Mouse (Mus musculus) c-Kit-positive CD71-positive TER-119-negative erythroid progenitor cells, embryonic 14.5 days (primary cell): ENCODE data around the gene Abhd2.

Experiments used
- DNase-seq: peaks from one replicate; pipeline ENCODE4 v3.0.0-alpha.2; 2013; ENCODE audit warnings: low read depth

Abhd2 gene

DNA sequence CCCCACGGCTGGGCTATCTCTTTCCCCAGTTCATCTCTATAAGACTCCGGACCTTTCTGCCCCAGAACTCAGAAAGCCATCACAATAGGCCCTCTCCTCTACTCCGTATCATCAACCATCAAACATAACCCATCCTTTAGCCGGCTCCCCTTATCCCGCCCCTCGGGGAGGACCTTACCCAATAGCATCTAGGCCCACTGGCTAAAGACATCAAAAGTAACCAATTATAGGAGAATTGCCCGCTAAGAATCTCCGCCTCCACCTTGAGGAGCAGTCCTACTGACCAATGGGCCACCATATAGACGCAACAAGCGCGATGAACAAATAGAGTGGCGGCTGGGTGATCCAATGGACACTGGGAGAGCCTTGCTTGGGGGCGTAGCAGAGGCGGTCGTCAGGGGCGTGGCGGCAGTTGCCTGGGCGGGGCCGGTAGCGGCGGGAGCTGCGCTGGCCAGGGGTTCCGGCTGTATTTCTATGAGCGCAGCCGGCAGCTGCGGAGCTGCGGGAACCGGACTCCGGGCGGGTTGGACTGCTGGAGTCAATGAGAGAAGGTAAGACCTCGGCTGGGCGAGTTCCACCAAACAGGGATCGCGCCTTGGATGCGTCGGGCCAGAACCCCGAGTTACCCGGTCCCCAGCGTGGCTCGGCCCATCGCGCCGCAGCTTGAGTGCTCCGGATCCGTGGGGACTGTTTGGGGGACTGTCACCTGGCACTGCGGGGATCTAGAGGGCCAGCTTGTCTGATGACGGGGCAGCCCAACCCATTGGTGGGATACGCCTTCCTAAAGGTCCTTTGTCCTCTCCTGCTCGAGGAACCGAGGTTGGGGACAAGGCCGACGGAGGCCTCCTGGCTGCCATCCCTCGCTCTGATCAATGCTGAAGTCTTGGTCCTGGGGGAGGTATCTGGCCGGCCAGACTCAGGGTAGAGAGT, at the start of gene Abhd2:
Abhd2 (plus strand) TSS at position 411 of the 930 bp plus-strand sequence.
- DNase-seq, result peak; percentile 97

DNA sequence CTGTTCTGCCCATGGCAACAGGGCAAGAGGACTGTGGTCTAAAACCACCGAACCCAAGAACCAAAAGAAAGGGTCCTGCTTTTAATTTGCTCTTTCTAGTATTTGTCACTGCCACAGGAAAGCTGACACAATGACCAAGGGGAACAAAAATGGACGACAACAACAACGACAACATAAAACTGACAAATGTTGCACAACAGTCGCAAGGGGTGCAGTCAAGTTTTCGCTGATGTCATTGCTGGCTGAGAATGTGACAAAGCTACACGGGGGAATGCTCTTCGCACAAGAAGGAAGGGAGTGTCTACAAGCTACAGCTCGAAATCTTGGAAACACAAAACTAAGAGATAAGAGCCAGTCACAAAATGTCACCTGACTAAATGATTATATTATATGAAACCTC, 47.5 kb upstream of the Abhd2 start:
- DNase-seq, result no peak

DNA sequence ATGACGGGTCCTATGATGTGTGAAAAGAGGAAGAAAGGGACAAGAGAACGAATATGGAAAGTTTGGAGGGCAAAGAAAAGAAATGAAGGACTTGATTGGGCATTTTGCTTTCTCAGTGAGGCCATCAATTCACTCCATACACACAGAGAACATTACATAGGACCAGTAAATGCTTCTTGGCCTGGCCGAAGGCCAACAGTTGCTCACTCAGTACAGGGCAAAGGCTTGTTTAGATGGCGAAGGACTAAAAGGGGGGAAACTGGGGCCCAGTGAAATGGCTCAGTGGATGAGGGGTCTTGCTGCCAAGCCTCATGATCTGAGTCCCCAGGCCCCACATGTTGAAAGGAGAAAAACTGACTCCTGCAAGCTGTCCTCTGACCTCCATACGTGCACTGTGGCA, 46.8 kb upstream of the Abhd2 start:
- DNase-seq, result no peak

DNA sequence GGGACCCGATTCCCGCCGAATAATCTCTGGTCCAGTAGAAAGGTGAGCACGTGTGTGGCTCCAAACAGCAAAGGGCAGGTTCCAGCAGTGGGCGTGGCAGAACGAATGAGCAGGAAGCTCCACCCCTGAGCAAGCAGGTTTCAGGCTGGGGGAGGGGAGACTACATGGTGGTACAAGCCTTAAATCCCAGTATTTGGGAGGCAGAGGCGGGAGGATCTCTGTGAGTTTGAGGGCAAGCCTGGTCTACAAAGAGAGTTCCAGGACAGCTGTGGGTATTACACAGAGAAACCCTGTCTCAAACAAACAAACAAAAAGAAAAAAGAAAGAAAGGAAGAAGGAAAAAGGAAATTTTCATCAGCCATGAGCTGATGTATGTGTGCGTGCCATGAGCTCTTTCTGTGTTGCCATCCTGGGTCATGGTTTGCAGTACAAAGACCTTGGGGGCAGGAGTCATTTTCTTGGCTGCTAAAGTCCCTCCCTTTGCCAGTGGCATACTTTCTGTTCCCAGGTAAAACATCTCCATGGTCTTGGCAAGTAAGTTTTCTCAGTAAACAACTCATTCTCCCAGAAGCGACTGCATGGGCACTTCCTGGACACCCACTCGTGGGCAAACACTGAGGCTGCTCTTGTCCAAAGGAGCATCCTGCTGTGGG, 46.0 kb upstream of the Abhd2 start:
- no peak for DNase-seq

DNA sequence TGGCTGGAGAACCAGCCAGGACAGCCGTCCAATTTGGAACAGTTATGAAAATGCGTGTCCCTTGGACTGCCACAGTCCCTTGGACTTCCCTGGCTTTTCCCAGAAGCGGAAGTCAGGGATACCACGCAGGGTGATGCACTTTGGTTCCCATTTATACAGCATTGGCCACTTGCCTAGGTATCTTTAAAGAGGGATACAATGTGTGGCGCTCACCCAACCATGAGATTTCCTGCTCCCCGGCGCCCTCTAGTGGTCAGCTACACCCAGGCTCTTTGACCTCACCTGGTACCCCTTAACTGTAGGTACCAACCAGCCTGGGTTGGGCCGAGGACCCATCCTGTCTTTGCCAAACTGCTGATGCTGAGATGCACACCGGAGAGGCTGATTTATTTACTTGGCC, 44.5 kb upstream of the Abhd2 start:
- peak; percentile 39 for DNase-seq

DNA sequence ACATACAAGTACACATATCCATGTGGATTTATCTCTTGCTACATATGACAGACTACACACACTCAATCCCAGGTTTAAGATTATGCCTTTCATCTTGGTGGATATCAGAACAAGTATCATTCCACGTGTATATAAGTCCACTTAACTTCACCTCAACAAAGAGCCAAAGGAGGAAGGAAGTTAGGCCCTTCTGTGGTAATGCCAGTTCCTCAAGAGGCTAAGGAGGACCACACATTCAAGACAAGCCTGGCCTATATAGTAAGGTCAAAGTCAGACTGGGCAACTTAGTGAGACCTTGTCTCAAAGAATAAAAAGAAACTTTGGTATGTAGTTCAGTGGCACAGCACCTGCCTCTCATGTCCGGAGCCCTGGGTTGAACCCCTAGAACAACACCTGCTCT, 41.4 kb upstream of the Abhd2 start:
- DNase-seq, result no peak

DNA sequence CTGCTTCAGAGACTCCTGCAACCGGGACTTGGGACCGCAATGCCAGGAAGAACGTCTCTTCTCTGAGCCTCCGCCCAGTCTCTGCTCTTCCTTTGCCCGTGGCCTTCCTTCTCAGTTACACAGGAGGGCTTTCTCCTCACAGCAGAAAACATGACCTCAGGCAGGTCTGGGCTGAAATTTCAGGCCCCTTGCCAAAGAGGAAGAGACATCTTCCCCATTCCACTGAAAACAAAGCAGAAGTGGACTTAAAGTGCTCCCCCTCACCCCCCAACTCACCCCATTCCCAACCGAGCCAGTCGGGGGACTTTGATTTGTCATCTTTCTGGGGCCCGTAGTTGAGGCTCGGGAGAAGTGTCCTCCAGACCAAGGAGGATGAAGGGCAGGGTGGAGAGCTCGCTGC, 41.0 kb upstream of the Abhd2 start:
- DNase-seq, result no peak

DNA sequence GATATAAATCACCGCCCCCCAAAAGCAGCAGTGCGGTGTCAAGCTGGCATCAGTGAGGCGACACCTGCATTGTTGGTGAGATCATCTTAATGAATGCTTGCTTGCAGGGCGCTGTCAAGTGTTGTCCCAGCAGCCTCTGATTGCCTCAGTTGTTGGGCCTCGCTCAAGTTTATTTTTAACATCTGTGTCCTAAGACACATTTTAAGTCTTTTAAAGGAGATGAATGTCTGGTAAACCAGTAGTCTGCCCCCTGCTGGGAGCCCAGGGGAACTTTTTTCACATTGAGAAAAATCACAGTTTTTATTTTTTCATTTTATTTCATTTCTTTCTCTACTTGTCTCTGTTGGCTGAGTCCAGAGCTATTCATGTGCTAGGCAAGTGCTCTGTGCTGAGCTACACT, 34.3 kb upstream of the Abhd2 start:
- peak; percentile 19 for DNase-seq

DNA sequence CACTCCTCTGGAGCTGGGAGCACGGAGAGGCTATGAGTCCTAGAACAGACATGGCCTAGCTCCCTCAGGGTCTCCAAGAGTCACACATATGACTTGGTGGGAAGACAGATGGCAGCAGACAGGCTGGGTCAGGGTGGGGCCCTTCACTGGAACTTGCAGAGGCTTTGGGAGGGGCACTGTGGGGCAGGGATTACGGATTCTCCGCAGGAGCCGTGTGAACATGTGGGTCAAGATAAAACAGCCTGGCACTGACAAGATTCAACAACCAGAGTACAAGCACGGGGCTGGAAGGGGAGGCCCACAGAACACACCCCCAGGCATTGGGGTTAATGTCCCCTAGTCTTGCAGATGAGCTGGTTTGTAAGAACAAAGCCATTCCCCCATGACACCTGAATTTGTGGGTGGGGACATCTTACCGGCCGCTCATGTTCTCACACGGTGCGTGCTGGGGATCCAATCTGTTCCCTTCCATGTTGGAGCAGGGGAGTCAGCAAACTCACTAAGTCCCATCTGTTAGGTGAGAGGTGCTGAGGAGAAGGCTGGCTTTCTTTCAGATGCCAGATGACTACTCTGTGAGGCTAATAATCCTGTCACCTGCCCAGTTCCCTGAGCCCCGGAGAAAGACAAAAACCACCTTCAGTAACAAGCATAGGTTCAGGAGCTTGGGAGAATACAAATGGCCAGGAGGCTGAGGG, 30.9 kb upstream of the Abhd2 start:
- DNase-seq, result no peak

DNA sequence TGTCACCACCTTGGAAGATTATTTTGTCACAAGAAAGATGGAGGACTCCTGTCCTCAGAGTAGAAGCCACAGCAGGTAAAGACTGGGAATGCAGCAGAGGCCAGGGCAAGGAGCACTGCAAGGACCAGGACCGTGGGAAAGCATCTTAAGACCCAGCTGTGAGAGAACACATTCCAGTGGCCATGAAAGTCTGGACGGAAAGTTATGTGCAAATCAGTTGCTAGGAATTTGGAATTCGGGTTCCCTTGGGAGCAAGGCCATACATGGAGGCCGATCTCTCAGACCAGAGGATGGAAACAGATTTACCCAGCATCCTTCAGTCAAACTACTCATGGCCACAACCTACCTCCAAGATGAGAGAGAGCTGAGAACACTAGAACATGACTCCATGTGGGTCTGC, 29.8 kb upstream of the Abhd2 start:
- no peak for DNase-seq

DNA sequence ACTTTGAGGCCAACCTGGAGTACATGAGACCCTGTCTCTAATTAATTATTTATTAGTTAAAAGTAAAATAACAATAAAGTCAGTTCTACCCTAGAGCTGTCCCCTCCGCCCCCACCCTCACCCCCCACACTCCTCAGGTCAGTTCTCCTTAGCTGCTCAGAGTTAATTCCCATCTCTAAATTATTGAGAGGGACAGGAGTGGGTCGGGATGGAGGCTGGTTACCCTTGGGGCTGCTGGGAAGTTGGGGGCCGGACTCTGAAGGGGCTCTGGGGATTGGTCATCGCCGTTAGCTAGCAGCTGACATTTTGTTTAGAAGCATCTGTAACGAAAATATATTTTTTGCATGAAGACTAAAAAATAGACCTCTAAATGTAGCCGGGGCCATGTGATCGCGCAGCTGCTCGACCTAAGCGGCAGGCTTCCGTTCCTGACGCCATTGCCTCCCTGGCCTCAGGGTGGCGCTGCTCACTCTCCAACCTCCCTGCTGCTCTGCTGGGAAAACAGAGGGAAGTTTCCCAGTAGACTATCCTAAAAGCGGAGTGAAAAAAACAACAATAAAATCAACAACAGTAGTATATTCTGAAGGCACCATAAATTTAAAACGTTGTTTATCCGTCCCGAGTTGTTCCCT, 26.8 kb upstream of the Abhd2 start:
- no peak for DNase-seq

DNA sequence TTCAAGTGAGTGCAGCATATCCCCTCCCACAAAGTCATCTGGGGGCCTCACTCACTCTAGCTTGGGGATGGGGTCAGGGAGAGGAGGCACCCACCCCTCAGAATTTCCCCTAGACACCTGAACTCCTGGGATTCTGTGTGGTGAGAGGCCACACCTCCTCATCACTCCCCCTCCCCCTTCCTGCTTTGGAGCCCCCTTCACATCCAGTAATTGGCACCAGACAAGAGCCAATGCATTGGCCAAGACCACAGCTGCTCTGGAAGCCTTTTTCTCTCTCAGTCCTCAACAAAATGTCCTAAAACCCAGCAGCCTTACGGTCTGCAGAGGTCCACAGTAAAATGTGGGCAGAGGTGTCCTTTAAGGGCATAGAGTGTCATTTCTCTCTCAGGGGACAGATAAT, 25.6 kb upstream of the Abhd2 start:
- DNase-seq, result no peak

DNA sequence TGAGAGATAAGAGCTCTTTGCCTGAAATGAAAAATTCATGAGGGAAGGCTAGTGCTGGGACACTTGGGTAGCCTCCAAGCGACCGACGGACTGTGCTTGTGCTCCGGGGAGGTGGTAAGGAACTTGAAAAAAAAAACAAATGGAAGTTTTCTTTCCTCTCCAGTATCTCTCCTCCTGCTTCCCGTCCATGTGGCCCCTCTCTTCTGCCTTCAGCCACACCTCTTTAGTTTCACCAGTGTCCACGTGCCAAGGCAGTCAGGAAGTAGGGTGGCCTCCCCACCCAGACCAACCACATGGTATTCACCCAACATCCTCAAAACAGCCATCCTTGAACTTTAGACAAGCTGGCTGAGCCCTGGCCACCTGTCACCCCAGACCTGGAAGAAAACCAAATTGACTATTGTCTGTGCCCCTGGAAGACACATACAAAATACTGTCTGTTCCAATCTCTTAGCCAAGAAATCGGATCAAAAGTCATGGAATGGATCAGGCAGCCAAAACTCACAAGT, 25.1 kb upstream of the Abhd2 start:
- DNase-seq, result no peak

DNA sequence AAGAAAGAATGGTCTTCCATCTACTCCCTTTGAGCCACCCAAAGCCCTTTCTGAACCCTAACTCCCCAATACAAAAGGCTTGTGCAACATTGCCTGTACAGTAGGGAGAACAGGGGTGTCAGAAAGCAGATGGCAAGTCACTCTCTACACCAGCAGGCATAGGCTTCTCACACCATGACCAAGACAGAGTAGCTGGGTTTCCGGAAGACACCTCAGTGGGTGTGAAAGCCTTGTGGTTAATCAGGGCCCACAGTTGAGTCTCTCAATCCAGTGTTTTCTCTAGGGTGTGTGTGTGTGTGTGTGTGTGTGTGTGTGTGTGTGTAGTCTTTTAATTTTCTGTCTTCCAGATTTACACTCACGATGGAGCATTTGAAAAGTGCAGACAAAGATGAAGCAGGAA, 23.4 kb upstream of the Abhd2 start:
- DNase-seq, result no peak

DNA sequence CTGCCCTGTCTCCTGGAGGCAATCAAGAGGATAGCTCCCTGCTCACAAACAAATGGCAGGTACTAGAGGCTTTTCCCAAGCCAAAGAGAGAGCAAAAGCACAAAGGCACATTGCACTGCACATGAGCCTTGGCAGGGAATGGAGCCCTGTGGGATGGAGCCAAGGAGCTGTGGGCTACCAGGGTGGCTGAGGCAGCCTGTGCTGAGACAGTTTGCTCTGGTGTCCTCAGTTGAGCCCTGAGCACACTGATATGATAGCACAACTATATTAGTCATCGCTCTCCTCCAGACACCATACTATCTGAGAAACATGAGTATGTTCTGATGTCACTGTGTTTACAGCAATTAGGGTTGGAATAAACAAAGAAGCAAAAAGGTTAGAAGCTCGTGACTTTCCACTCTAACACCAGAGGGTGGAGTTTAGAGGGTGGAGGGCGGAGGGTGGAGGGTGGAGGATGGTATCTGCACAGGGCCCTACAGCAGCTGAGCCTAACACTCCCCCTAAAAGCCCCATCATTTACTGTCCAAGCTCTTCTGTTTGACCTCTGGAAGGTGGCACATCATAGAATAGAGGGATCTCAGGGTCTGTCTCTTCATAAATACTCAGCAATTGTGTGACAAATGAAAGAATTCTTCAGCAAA, 18.6 kb upstream of the Abhd2 start:
- no peak for DNase-seq

DNA sequence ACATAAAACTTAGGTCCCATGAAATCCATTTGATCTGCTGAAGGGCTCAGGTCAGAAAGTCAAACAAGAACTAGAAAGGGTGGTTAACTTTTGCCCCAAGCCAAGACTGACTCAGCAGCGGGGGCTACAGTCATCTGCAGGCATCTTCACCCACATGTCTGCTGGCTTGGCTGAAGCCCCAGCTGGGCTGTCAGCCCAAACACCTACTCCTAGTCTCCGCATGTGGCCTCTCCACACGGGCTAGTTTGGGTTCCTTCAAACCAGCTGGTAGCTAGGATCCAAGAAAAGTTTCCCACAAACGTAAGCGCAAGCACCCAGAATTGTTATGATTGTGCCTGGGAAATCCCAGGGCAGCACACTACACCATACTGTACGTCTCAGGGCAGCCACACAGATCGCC, 17.6 kb upstream of the Abhd2 start:
- no peak for DNase-seq

DNA sequence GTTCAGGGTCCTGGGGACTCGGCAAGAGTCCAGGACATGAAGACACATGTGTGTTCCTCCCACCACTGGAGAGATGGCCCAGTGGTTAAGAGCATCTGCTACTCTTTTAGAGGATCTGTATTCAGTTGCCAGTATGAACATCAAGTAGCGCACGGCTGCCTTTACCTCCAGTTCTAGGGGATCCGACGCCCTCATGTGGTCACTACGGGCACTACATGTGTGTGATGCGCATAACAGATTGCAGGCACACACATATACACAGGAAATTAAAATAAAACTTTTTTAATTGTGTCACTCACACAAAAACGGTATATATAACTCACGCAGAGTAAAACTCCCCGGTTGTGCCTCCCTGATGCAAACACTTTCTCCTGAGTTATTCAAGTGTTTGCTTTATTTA, 17.2 kb upstream of the Abhd2 start:
- DNase-seq, result no peak

DNA sequence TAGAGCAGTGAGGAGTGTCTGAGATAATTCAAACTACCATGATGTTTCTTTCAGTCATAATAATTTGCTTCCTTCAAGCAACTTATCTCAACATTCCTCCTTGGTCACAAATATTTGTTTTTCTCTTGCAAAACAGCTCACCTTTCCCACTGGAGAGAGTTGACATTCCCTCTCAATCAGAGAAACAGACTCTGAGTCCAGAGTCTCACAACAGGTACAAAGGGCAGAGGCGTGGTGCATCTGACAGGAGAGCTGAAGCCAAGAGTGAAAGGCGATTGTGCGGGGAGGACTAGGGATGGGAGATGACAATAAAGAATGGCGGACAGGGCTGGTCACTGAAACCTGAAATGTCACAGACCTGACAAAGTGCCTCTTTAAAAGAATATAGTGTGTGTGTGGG, 16.3 kb upstream of the Abhd2 start:
- no peak for DNase-seq

DNA sequence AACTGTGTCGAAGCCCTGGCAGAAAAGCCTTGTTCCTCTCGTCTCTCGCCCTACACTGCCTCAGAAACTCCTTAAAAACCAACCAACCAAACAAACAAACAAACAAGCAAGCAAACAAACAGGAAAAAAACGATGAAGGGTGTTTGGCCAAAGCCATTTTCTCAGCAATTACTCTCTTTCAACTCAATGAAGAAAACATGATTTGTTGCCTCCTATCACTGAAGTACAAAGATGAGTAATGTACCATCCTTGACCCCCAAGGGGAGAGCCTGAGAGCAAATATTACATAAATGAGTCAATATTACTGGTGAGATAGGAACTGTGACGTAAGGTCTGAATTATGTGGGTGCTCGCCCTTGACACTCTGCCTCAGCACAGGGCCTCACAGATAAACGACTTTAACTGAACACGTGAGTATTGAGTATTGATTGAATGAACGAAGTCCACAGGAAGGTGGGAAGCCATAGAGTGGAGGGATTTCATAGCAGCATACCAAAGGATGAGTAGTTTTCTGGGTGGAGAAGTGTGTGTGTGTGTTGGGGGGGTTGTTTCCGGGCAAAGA, 13.9 kb upstream of the Abhd2 start:
- DNase-seq, result no peak

DNA sequence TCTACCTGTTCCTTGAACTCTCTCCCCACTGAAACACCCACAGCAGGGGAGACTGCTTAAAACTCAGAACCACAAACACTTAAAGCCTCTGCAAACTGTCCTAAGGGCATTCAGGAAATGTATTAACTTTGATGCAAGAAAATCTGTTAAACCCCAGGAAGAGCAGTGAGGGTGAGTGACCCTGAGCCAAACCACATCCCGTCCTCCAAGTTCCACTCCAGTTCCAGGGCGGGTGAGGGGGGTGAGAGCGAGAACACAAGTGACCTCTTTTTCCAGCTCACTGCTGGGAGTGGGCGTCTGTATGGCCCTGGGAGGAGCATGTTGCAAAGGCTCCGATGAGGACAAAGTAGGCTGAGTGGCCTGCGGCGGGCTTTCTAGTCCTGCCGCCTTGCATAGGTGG, 10.5 kb upstream of the Abhd2 start:
- no peak for DNase-seq

DNA sequence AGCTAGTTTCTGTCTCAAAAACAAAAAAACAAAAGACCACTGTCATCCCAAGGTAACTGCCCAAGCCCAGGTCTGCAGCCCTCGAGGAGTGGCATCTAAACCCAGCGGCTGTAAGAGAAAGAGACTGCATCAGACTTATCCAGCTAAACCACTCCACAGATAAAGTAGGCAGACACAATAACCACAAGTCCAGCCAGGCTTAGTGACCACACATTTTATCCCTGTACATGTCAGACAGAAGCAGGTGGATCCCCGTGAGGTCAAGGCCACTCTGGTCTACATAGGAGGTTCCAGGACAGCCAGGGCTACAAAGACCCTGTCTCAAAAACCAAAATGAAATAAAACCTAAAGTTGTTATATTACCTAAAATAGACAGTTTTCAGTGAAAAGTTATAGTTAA, 9.2 kb upstream of the Abhd2 start:
- DNase-seq, result no peak

DNA sequence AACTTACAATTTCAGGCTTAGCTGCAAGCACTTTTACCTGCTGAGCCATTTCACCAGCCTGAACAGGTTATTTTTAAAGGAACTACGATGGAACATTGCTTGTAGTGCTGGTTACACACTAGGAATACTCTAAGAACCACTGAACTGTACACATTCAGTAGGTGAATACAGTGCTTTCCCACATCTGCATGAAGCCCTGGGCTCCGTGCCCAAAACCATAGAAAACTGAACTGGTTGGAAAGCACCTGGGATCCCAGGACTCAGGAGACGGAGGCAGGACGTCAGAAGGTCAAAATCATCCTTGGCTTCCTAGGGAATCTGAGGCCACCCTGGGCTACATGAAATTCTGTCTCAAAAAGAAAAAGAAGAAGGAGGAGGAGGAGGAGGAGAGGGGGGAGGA, 6.8 kb upstream of the Abhd2 start:
- no peak for DNase-seq
